Mouse (Mus musculus): ENCODE data around the gene Hist2h2aa2.
"Not testable (repeated sequence)": the region's sequence is repeated elsewhere in the genome, so short reads cannot be mapped to it uniquely, and the experiment has no call there.

The Hist2h2aa2 gene

GRCm38 (mm10) chr3:96235836-96236235 is 4.2 kb downstream of the Hist2h2aa2 start:
- DNase-seq = no peak

GRCm38 (mm10) chr3:96234914-96235313 is 5.2 kb downstream of the Hist2h2aa2 start:
- no peak for DNase-seq

DNA sequence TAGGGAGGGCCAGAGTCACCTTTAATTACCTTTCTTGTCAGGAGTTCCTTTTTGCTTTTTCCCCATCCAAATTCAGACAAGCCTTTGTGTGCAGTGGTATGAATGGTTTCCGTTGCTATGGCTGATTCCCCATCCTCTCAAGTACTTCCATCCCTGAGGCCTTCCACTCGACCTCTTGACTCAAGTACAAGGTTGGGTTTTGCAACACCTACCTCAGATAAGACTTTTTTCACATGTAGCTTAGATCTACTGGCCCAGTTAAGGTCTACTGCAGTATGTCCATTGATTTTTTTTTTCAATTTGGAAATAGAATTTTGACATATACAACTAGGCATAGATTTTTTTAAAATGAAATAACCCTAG is 8.3 kb downstream of the Hist2h2aa2 start:
- peak; percentile 81 for DNase-seq

GRCm38 (mm10) chr3:96230910-96231757 is 8.9 kb downstream of the Hist2h2aa2 start:
- DNase-seq = no peak

DNA sequence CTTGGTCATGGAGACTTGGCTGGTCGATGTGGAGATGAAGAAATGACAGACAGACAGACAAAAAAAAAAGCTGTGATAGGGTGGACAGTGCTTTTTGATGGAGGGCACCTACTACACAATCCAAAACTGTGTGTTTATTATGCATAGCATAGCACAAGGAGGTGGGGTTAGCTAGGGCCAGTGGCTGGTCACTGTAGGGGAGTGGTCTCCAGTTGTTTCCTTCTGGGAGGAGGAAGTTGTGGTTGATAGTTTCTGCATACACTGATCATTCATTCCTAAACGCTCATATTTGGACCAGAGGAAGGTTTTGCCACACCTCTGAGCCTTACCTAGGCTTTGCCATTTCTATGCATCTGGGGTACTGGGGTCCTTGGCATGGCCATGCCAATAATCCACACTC is 9.7 kb downstream of the Hist2h2aa2 start:
- no peak for DNase-seq

DNA sequence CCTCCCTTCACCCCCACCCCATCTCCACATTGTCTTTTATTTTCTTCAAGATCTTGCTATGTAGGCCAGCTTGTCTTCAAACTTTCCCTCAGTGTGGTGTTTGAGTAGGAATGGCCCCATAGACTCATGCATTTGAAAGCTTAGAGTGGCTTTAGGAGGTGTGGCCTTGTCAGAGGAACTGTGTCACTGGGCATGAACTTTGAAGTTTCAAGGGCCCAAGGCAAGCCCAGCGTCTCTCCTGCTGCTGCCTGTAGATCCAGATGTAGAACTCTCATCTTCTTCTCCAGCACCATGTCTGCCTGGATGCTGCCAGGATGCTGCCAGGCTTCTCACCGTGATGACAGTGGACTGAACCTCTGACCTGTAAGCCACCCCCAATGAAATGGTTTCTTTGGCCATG is 11.2 kb downstream of the Hist2h2aa2 start:
- no peak for DNase-seq

GRCm38 (mm10) chr3:96226695-96227648 is 13.1 kb downstream of the Hist2h2aa2 start:
- DNase-seq = peak; percentile 70

DNA sequence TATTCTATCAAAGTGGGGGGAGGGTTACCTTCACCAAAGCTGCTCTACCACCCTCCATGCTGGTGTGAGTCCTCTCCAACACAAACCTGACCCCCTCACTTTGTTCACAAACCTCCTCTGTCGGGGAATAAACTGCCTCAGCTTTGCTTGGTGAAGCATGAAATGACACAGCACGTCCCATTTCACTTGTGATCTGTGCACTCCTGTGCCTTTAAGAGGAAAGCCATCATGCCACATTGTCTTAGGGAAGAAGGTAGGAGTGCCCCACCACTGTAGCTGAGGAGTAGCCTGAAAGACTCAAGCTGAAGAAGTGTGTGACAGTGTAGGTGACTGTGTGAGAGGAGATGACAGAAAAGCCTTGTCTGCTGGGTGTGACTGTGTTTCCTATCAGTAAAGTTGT is 14.7 kb downstream of the Hist2h2aa2 start:
- no peak for DNase-seq

DNA sequence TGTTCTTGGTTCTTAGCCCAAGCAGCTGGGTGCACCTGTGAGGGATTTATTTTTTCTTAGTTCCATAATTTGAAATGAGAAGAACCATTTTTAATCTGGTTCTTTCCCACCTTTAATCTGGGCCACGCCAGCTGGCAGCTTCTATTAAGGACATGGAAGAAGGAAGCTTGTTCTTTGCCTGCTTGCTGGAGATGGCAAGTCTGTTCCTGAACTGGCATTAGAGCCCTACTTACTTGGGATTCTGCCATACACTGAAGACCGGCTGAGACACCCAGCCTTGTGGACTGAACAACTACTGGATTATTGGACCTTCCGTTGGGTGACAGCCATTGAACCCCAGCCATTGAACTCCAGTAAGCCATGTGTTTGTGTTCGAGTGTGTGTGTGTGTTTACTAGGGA is 17.3 kb downstream of the Hist2h2aa2 start:
- no peak for DNase-seq

GRCm38 (mm10) chr3:96221640-96222038 is 18.4 kb downstream of the Hist2h2aa2 start:
- DNase-seq = no peak

DNA sequence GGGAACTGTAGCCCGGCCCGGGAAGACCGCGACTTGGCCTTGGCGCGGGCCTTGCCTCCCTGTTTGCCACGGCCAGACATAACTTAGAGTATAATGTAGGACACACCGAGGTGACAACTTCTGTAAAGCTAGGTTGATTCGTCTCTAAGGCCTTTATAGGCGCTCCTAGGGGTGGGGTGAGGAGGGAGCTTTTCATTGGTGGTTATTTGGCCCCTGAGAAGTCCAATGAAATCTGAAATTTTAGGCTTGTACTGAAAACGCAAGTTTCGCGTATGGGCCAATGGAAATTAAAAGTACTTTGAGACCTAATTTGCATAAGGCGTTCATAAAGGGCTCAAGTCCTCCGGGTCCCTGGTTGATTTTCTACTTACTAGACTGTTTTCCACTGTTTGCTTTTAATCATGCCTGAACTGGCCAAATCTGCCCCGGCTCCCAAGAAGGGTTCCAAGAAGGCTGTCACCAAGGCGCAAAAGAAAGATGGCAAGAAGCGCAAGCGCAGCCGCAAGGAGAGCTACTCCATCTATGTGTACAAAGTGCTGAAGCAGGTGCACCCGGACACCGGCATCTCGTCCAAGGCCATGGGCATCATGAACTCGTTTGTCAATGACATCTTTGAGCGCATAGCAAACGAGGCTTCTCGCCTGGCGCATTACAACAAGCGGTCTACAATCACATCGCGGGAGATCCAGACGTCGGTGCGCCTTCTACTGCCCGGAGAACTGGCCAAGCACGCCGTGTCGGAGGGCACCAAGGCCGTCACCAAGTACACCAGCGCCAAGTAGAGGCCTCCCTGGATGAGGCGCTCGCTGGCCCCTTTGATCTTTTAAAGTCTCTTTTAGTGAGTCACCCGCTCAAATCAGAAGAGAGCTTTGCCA is 19.1 kb downstream of the Hist2h2aa2 start, which contains the start of the genes Hist2h2ac and Hist2h2be:
Gene Hist2h2ac, minus strand, starts transcription at position 116 of the 875 bp plus-strand sequence.
Gene Hist2h2be, plus strand, starts transcription at position 355 of the 875 bp plus-strand sequence.
- peak; percentile 96 for DNase-seq

DNA sequence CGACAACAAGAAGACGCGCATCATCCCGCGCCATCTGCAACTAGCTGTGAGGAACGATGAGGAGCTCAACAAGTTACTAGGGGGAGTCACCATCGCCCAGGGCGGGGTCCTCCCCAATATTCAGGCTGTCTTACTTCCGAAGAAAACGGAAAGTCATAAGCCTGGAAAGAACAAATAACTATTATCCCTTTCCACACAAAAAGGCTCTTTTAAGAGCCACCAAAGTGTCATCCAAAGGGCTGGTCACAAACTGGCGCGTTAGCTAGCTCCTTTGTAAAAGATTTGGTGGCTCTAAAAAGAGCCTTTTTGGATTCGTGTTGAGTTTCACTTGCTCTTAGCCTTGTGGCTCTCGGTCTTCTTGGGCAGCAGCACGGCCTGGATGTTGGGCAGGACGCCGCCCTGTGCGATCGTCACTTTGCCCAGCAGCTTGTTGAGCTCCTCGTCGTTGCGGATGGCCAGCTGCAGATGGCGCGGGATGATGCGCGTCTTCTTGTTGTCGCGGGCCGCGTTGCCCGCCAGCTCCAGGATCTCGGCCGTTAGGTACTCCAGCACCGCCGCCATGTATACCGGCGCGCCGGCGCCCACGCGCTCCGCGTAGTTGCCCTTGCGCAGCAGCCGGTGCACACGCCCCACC is 19.8 kb downstream of the Hist2h2aa2 start:
- DNase-seq = not testable (repeated sequence)

- peak; percentile 87 for DNase-seq
Measured at GRCm38 (mm10) chr3:96219661-96220130, 20.4 kb downstream of the Hist2h2aa2 start, which contains the start of the genes Bola1 and Hist2h2ab. TSS of gene Bola1 (minus strand) at chr3:96219709. TSS of gene Hist2h2ab (plus strand) at chr3:96219865.

GRCm38 (mm10) chr3:96219191-96219641 is 20.9 kb downstream of the Hist2h2aa2 start:
- DNase-seq = peak; percentile 57

DNA sequence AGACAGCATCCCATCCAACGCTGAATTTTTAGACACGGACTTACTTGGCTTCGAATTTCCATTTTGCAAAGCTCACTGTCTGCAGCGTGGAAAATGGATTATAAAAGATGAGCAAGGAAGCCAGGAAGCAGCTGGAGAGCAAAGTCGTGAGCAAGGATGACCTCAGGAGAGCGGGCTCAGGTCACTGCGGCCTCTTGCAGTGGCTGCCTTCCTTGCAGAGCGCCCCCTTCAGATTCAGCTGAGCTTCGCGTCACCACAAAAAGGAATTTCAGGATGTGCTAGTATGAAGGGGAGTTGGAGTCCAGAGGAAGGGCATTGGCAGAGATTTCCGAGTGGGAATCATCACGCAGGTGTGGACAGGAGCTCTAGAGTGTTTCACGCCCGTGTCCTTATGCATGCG is 30.8 kb downstream of the Hist2h2aa2 start:
- DNase-seq = no peak

DNA sequence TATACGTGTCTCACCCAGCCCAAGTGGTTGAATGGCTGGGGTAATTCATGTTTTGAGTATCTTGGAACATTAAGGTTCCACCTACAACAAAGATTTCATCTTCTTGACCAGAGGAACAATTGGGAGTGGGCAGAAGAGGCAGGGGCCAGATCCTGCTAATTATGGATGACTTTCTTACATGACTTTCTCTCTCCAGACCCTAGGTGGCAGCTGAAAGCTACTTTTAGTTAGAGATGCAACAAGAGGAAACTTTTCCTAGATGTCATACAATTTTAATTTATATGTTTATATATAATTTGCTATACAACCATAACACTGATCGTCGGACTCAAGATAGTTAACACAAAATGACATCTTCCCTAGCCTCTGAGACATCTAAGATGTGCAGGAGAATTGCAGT is 32.3 kb downstream of the Hist2h2aa2 start:
- DNase-seq = no peak

- DNase-seq = no peak
Measured at GRCm38 (mm10) chr3:96199731-96200130, 40.3 kb downstream of the Hist2h2aa2 start.

DNA sequence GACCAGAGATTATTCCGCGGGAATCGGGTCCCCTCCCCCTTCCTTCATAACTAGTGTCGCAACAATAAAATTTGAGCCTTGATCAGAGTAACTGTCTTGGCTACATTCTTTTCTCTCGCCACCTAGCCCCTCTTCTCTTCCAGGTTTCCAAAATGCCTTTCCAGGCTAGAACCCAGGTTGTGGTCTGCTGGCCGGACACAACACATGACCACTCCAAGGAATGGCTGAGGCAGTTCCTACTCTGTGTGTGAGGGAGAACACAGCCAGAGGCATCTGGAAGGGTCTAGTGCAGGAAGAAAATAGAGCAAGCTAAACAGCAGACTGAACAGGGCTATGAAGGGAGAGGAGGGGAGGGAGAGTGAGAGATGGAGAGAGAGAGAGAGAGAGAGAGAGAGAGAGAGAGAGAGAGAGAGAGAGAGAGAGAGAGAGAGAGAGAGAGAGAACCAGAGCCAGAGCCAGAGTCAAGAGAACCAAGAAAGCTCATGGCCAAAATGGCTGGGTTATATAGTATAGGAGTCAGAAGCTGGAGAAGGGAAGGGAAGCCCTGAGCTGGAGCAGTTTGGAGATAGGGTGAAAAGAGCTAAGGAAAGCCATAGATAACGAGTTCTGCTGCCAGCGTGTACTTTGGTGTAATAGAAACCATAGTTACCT is 41.4 kb downstream of the Hist2h2aa2 start:
- DNase-seq = not testable (repeated sequence)

- DNase-seq = peak; percentile 56
Measured at GRCm38 (mm10) chr3:96198181-96198580, 41.9 kb downstream of the Hist2h2aa2 start.

DNA sequence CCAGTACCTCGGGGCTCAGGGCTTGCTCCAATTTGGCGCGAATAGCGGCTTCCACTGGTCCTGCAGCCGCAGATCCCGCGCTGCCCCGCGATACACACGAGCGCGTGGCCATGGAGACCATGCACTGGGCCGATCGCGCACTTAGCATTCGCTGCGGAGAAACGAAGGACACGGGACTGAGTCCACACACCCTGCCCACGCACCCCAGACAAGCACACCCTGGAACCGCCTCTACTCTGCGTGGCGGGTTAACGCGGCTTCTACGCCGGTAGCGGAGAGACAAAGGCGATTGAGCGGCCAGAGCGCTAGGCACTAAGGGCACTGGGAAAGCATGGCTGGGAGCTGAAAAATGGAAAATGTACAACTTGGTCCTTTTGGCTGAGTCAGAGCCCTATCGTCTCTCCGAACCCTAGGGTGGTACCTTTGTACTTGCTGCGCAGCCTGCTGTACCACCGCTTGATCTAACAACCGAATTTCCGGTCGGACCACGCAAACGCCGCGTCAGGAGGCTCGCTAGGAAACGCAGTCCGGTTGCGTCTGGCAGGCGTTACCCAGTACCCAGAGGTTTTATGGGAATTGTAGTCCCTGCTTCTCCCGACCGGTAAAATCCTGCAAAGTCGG is 42.8 kb downstream of the Hist2h2aa2 start:
- DNase-seq = peak; percentile 94

Measured in lung, postnatal 36 days (tissue).